Mouse (Mus musculus) MEL-GATA-1-ER (cell line): ENCODE measurements around the gene Otogl.

Source experiments
- DNase-seq: peaks from one replicate; pipeline ENCODE4 v3.0.0-alpha.2; 2012; ENCODE audit warnings: low read depth; ENCODE audit errors: extremely low read depth

The Otogl gene

GRCm38 (mm10) chr10:107906453-107906852 lies 5.5 kb downstream of the Otogl start:
- DNase-seq, result no peak

GRCm38 (mm10) chr10:107905274-107906034 lies 6.5 kb downstream of the Otogl start:
- no peak for DNase-seq

- DNase-seq, result no peak
Observed at GRCm38 (mm10) chr10:107901958-107902357, 10.0 kb downstream of the Otogl start.

- no peak for DNase-seq
Observed at GRCm38 (mm10) chr10:107901204-107901879, 10.6 kb downstream of the Otogl start.

GRCm38 (mm10) chr10:107899946-107900345 lies 12.0 kb downstream of the Otogl start:
- DNase-seq, result no peak

GRCm38 (mm10) chr10:107896158-107896557 lies 15.8 kb downstream of the Otogl start:
- DNase-seq, result no peak

- DNase-seq, result no peak
Observed at GRCm38 (mm10) chr10:107894663-107895581, 17.0 kb downstream of the Otogl start.

- no peak for DNase-seq
Observed at GRCm38 (mm10) chr10:107890400-107890799, 21.5 kb downstream of the Otogl start.

GRCm38 (mm10) chr10:107872542-107872941 lies 39.4 kb downstream of the Otogl start:
- DNase-seq, result no peak

GRCm38 (mm10) chr10:107872109-107872508 lies 39.8 kb downstream of the Otogl start:
- DNase-seq, result no peak

- DNase-seq, result no peak
Observed at GRCm38 (mm10) chr10:107870540-107870939, 41.4 kb downstream of the Otogl start.

- DNase-seq, result no peak
Observed at GRCm38 (mm10) chr10:107868904-107869303, 43.0 kb downstream of the Otogl start.

- no peak for DNase-seq
Observed at GRCm38 (mm10) chr10:107867414-107867813, 44.5 kb downstream of the Otogl start.

- no peak for DNase-seq
Observed at GRCm38 (mm10) chr10:107860235-107860917, 51.6 kb downstream of the Otogl start.

- no peak for DNase-seq
Observed at GRCm38 (mm10) chr10:107859220-107859619, 52.7 kb downstream of the Otogl start.

- peak; percentile 17 for DNase-seq
Observed at GRCm38 (mm10) chr10:107858684-107859083, 53.2 kb downstream of the Otogl start.

GRCm38 (mm10) chr10:107844906-107845305 lies 67.0 kb downstream of the Otogl start:
- no peak for DNase-seq

- DNase-seq, result no peak
Observed at GRCm38 (mm10) chr10:107834452-107835239, 77.3 kb downstream of the Otogl start.

GRCm38 (mm10) chr10:107829151-107829550 lies 82.8 kb downstream of the Otogl start:
- DNase-seq, result no peak

GRCm38 (mm10) chr10:107813814-107814483 lies 98.0 kb downstream of the Otogl start:
- no peak for DNase-seq
